Mouse (Mus musculus) MEL (cell line): Measurements from ENCODE around the gene Marc2.

Experiments used
- CTCF ChIP-seq, 3 experiments: IDR thresholded peaks in 2 of 3; conservative IDR thresholded peaks in 1 of 3; 2 replicates each; pipeline ENCODE4 v1.5.1; 2011 to 2012; ENCODE audit warnings: low read length in 3 of 3, low read depth in 2 of 3, mild to moderate bottlenecking in 2 of 3, improper control_type of control experiment in 1 of 3, inconsistent platforms in 1 of 3, mixed read lengths in 1 of 3, moderate library complexity in 1 of 3; ENCODE audit not compliant: control insufficient read depth in 1 of 3, insufficient read depth in 1 of 3, poor library complexity in 1 of 3, severe bottlenecking in 1 of 3
- MAZ ChIP-seq: IDR thresholded peaks from 2 replicates; pipeline ENCODE4 v1.6.1; 2012; ENCODE audit warnings: low read depth, mild to moderate bottlenecking, inconsistent platforms, low read length, improper control_type of control experiment
- POLR2AphosphoS2 ChIP-seq: IDR thresholded peaks from 2 replicates; pipeline ENCODE4 v1.6.1; 2011; ENCODE audit warnings: low read length, improper control_type of control experiment
- USF1 ChIP-seq: IDR thresholded peaks from 2 replicates; pipeline ENCODE4 v1.6.1; 2014; ENCODE audit warnings: low read depth, mild to moderate bottlenecking, inconsistent platforms, low read length, improper control_type of control experiment, moderate library complexity
- ZNF384 ChIP-seq: IDR thresholded peaks from 2 replicates; pipeline ENCODE4 v1.6.1; 2012; ENCODE audit warnings: low read depth, mild to moderate bottlenecking, inconsistent platforms, low read length, improper control_type of control experiment

GRCm38 (mm10) chr1:184889454-184889853, 43.2 kb upstream of the Marc2 start:
- no peak for TF ChIP-seq CTCF (IDR thresholded peaks at IDR 0.05 in 2 of 3, conservative IDR thresholded peaks at IDR 0.05 in 1 of 3; ENCODE audit: control insufficient read depth in 1 of 3, insufficient read depth in 1 of 3, low read depth in 2 of 3, low read length in 3 of 3, poor library complexity in 1 of 3, severe bottlenecking in 1 of 3)
- TF ChIP-seq POLR2AphosphoS2 = no peak
- no peak for TF ChIP-seq ZNF384
- no peak for TF ChIP-seq USF1
- TF ChIP-seq MAZ = no peak
